Mouse (Mus musculus): ENCODE results near the gene Slc38a3.

DNA sequence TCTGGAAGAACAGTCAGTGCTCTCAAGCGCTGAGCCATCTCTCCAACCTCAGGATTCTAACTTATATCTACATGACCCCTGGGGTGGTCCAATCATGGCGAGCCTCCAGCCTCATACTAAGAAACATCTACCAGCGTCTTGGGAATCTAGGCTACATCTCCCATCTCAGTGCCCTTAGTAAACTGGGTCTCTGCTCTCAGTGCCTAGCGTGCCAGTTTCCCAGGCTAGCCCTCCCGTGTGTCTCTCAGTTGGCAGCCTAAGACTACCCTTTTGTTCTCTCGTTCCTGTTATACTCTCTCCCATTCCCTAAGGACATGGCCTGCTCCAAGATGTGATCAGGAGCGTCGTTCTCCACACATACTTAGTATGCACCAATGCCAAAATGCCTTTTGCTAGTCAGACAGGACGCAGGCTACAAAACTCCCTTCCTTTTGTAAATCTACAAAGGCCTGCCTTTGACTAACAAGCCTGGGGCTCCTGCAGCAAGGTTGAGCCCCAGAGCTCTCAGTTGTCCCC is 38.0 kb downstream of the Slc38a3 start:
- TF ChIP-seq POLR2A (IDR thresholded peaks at IDR 0.05; ENCODE audit: low read depth, low read length) (no peak), CTCF (conservative IDR thresholded peaks at IDR 0.05; ENCODE audit: insufficient read depth, insufficient read length, low read depth, low read length) (no peak)

Data from kidney, adult 2 months (tissue).